Mouse (Mus musculus): ENCODE data around the gene Ciao1. TPM values are rescaled to one million over a fixed set of nuclear protein-coding genes. Genes with fewer than 3 reads are reported as not detected.
A peak's percentile ranks its signal among the peaks of the same experiment; 100 is the strongest.
"Not testable (repeated sequence)": the region's sequence is repeated elsewhere in the genome, so short reads cannot be mapped to it uniquely, and the experiment has no call there.

Gene Ciao1
- polyA plus RNA-seq, 1 experiment = 114 TPM

GRCm38 (mm10) chr2:127207547-127208451 is 39.8 kb downstream of the Ciao1 start, which contains the start of the genes 1810024B03Rik and Snrnp200:
TSS of gene 1810024B03Rik (minus strand) at chr2:127208280.
TSS of gene Snrnp200 (plus strand) at chr2:127208386.
- TF ChIP-seq POLR2A (IDR thresholded peaks at IDR 0.05; ENCODE audit: low read depth, low read length) = peak; percentile 69
- TF ChIP-seq CTCF (conservative IDR thresholded peaks at IDR 0.05; ENCODE audit: insufficient read depth, insufficient read length, low read depth, low read length) = no peak
- peak; percentile 98 for DNase-seq
- peak within 1 kb of the TSS; percentile 94 for H3K4me3 ChIP-seq (ENCODE audit: insufficient read depth, low read depth, low read length)
- 10% methylated on average over 36 of the region's 36 CpGs for WGBS
- no peaks in the 10 kb centered on the region for H3K27me3 ChIP-seq (replicated peaks; ENCODE audit: control insufficient read depth, insufficient read depth, low read length)
- peaks cover 6% of the 10 kb centered on the region; the same call in 1 of the 2 replicates for H3K4me1 ChIP-seq (ENCODE audit: control insufficient read depth, insufficient read depth, low read length)
- H3K36me3 ChIP-seq (ENCODE audit: control insufficient read depth, insufficient read depth, low read length) = peaks cover 2% of the 10 kb centered on the region; the same call in 1 of the 2 replicates
- peak within 1 kb of the TSS; percentile 82 for H3K27ac ChIP-seq (ENCODE audit: insufficient read depth, low read depth, low read length)

GRCm38 (mm10) chr2:127206916-127207315 is 40.7 kb downstream of the Ciao1 start:
- no peak overlapping the region for H3K27ac ChIP-seq (ENCODE audit: insufficient read depth, low read depth, low read length)
- TF ChIP-seq POLR2A (IDR thresholded peaks at IDR 0.05; ENCODE audit: low read depth, low read length) (no peak), CTCF (conservative IDR thresholded peaks at IDR 0.05; ENCODE audit: insufficient read depth, insufficient read length, low read depth, low read length) (no peak)
- peaks cover 6% of the 10 kb centered on the region; the same call in 1 of the 2 replicates for H3K4me1 ChIP-seq (ENCODE audit: control insufficient read depth, insufficient read depth, low read length)
- no peaks in the 10 kb centered on the region; the same call in none of the 2 replicates for H3K36me3 ChIP-seq (ENCODE audit: control insufficient read depth, insufficient read depth, low read length)
- WGBS = 93% methylated on average over 2 of the region's 2 CpGs
- no peak overlapping the region for H3K4me3 ChIP-seq (ENCODE audit: insufficient read depth, low read depth, low read length)
- no peak for DNase-seq
- H3K27me3 ChIP-seq (replicated peaks; ENCODE audit: control insufficient read depth, insufficient read depth, low read length) = no peaks in the 10 kb centered on the region

- H3K27ac ChIP-seq (ENCODE audit: insufficient read depth, low read depth, low read length); H3K4me1 ChIP-seq (ENCODE audit: control insufficient read depth, insufficient read depth, low read length); H3K36me3 ChIP-seq (ENCODE audit: control insufficient read depth, insufficient read depth, low read length); H3K27me3 ChIP-seq (replicated peaks; ENCODE audit: control insufficient read depth, insufficient read depth, low read length); H3K4me3 ChIP-seq (ENCODE audit: insufficient read depth, low read depth, low read length); DNase-seq: not testable (repeated sequence)
- 89% methylated on average over 4 of the region's 4 CpGs for WGBS
Measured at GRCm38 (mm10) chr2:127205936-127206335, 41.7 kb downstream of the Ciao1 start.

- WGBS = 23% methylated on average over 3 of the region's 3 CpGs
- Histone ChIP-seq H3K4me3 (ENCODE audit: insufficient read depth, low read depth, low read length) (no peak overlapping the region), H3K27me3 (replicated peaks; ENCODE audit: control insufficient read depth, insufficient read depth, low read length) (no peaks in the 10 kb centered on the region), H3K4me1 (ENCODE audit: control insufficient read depth, insufficient read depth, low read length) (peaks cover 6% of the 10 kb centered on the region; the same call in 1 of the 2 replicates), H3K36me3 (ENCODE audit: control insufficient read depth, insufficient read depth, low read length) (no peaks in the 10 kb centered on the region; the same call in none of the 2 replicates), H3K27ac (ENCODE audit: insufficient read depth, low read depth, low read length) (no peak overlapping the region)
- TF ChIP-seq CTCF (conservative IDR thresholded peaks at IDR 0.05; ENCODE audit: insufficient read depth, insufficient read length, low read depth, low read length) (peak; percentile 66), POLR2A (IDR thresholded peaks at IDR 0.05; ENCODE audit: low read depth, low read length) (no peak)
- peak; percentile 57 for DNase-seq
Measured at GRCm38 (mm10) chr2:127204932-127205331, 42.7 kb downstream of the Ciao1 start.

Other genes with a start within 250 kb of the Ciao1 start
- 1.8 and 2.4 TPM in 2 replicates for gene Ap4e1, start 239.1 kb downstream of the Ciao1 start, polyA plus RNA-seq (2012; rRNA removed)
- 30.1 and 43.3 TPM in 2 replicates for gene Blvra, start 177.2 kb downstream of the Ciao1 start, polyA plus RNA-seq (2012; rRNA removed)
- 0.34 and 0.61 TPM in 2 replicates for gene Ncaph, start 113.9 kb downstream of the Ciao1 start, polyA plus RNA-seq (2012; rRNA removed)
- gene Itpripl1, start 104.4 kb downstream of the Ciao1 start, polyA plus RNA-seq (2012; rRNA removed) = 17.3 and 17.7 TPM in 2 replicates
- 2.8 TPM in 2 replicates for gene 1810024B03Rik, start 39.5 kb downstream of the Ciao1 start, polyA plus RNA-seq (2012; rRNA removed)
- 45.9 and 46.8 TPM in 2 replicates for gene Snrnp200, start 39.4 kb downstream of the Ciao1 start, polyA plus RNA-seq (2012; rRNA removed)
- 90.0 and 105 TPM in 2 replicates for gene Tmem127, start 92 bp upstream of the Ciao1 start, polyA plus RNA-seq (2012; rRNA removed)
- gene Stard7, start 22.4 kb upstream of the Ciao1 start, polyA plus RNA-seq (2012; rRNA removed) = 57.2 and 62.2 TPM in 2 replicates
- gene Dusp2, start 88.3 kb upstream of the Ciao1 start, polyA plus RNA-seq (2012; rRNA removed) = 1.0 and 5.7 TPM in 2 replicates
- not detected in 2 replicates for gene Astl, start 90.8 kb upstream of the Ciao1 start, polyA plus RNA-seq (2012; rRNA removed)
- 64.7 and 68.2 TPM in 2 replicates for gene Adra2b, start 115.4 kb upstream of the Ciao1 start, polyA plus RNA-seq (2012; rRNA removed)
- 1.4 and 1.9 TPM in 2 replicates for gene Gpat2, start 177.4 kb upstream of the Ciao1 start, polyA plus RNA-seq (2012; rRNA removed)
- 71.9 and 86.5 TPM in 2 replicates for gene Fahd2a, start 196.7 kb upstream of the Ciao1 start, polyA plus RNA-seq (2012; rRNA removed)

Measured in kidney, adult 2 months (tissue).